Mouse (Mus musculus) limb, embryonic 11.5 days (tissue): ENCODE measurements around the gene Pard3b. TPM values are rescaled to one million over a fixed set of nuclear protein-coding genes. Genes with fewer than 3 reads are reported as not detected.

Experiments used
- ATAC-seq: fragments of 200-750 bp; cut with Nextera tagmentation; 2 replicates; pipeline ENCODE4 v1.8.0; 2017; ENCODE audit warnings: low read depth; ENCODE audit not compliant: insufficient number of reproducible peaks, low FRiP score, low TSS enrichment
- DNase-seq: peaks from one replicate; pipeline ENCODE4 v3.0.0-alpha.2; 2015; ENCODE audit warnings: low spot score
- H3K27ac ChIP-seq: fragments of 300-500 bp; sonication (generic); replicated peaks from 2 replicates; pipeline ENCODE4 v1.5.1; 2014; ENCODE audit warnings: low read depth, mild to moderate bottlenecking, low read length
- H3K27me3 ChIP-seq: fragments of 300-500 bp; sonication (generic); 2 replicates; pipeline ENCODE4 v1.6.1; 2014; ENCODE audit warnings: mild to moderate bottlenecking, low read length, mixed read lengths; ENCODE audit not compliant: control insufficient read depth, insufficient read depth
- H3K36me3 ChIP-seq: fragments of 300-500 bp; sonication (generic); 2 replicates; pipeline ENCODE4 v1.6.1; 2014; ENCODE audit warnings: mild to moderate bottlenecking, low read length, moderate library complexity, mixed read lengths; ENCODE audit not compliant: control insufficient read depth, insufficient read depth
- H3K4me1 ChIP-seq: fragments of 300-500 bp; sonication (generic); 2 replicates; pipeline ENCODE4 v1.6.1; 2014; ENCODE audit warnings: low read length, mixed read lengths; ENCODE audit not compliant: control insufficient read depth, insufficient read depth
- H3K4me2 ChIP-seq: fragments of 300-500 bp; sonication (generic); 2 replicates; pipeline ENCODE4 v1.6.1; 2014; ENCODE audit warnings: low read depth, mild to moderate bottlenecking, moderate library complexity; ENCODE audit not compliant: severe bottlenecking
- H3K4me3 ChIP-seq: fragments of 300-500 bp; sonication (generic); 2 replicates; pipeline ENCODE4 v1.5.1; 2014; ENCODE audit warnings: low read depth, low read length
- H3K9ac ChIP-seq: fragments of 300-500 bp; sonication (generic); 2 replicates; pipeline ENCODE4 v1.6.1; 2014; ENCODE audit warnings: mild to moderate bottlenecking, low read length
- H3K9me3 ChIP-seq: fragments of 300-500 bp; sonication (generic); 2 replicates; pipeline ENCODE4 v1.6.1; 2016; ENCODE audit warnings: low read length; ENCODE audit not compliant: control insufficient read depth
- WGBS: fragments of 180-500 bp; shearing (Covaris S2); extraction: QIAGEN DNeasy Blood & Tissue Kit; methylation state at CpG from one replicate; pipeline ENCODE4 v1.1.7; 2014; 5-methylcytosine and 5-hydroxymethylcytosine counted together
- polyA plus RNA-seq: library from polyadenylated mRNA; unstranded; fragments of >200 nt; fragmentation: Nextera tagmentation; extraction: Ambion mirVana; gene quantifications from 2 replicates; pipeline ENCODE4 v1.2.1, GENCODE M21; 2014

Gene Pard3b
- polyA plus RNA-seq, 1 experiment from 2014 or later, result 9.3 TPM

DNA sequence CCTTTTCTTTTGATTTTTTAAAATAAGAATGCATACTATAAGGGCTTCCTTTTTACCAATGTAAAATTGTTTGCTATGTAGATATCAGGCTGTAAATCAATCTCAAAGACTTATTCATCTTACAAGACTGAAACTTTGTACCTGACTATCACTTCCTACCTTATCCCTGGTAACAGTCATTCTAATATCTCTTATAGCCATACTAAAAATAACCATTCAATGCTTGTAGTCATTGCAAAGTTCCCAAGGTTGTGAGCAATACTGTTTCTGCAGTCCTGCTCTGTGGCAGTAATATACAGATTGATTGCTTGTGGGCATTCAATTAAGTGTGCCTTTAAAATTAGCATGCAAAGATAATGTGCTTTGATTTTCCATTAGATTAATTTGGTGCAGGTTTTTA lies 72.9 kb downstream of the Pard3b start:
- H3K9me3 ChIP-seq, result no peaks in the 10 kb centered on the region
- DNase-seq (no peak), ATAC-seq (no peak)
- no peak overlapping the region for H3K9ac ChIP-seq
- no peaks in the 10 kb centered on the region for H3K27me3 ChIP-seq
- no peak overlapping the region for H3K27ac ChIP-seq
- H3K36me3 ChIP-seq, result no peaks in the 10 kb centered on the region
- no peak overlapping the region for H3K4me2 ChIP-seq
- H3K4me3 ChIP-seq, result no peak overlapping the region
- H3K4me1 ChIP-seq, result no peaks in the 10 kb centered on the region

- Histone ChIP-seq H3K27me3 (no peaks in the 10 kb centered on the region), H3K9ac (no peak overlapping the region), H3K36me3 (no peaks in the 10 kb centered on the region), H3K4me1 (no peaks in the 10 kb centered on the region), H3K27ac (no peak overlapping the region), H3K9me3 (no peaks in the 10 kb centered on the region), H3K4me2 (no peak overlapping the region), H3K4me3 (no peak overlapping the region)
- DNase-seq, result no peak
- no peak for ATAC-seq
- 79% methylated on average over 4 of the region's 4 CpGs for WGBS
Measured at GRCm38 (mm10) chr1:61729654-61730053, 91.0 kb downstream of the Pard3b start.

DNA sequence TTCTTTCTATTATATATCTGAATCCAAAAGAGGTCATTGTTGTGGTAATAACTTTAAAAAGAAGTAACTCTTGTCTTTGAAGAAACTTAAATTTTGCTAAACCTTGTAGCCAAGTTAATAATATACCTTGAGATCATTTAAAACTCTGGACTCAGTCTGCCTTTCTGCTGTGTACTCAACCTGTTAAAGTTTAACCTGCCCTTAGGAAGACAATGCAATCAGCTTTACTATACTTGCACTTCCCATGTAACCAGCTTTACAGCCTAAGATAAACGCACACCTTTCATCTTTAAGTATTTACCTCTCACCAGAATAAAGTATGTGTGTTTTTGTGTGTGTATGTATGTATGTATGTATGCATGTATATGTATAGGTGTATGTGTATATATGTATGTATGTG lies 97.9 kb downstream of the Pard3b start:
- H3K4me3 ChIP-seq, result no peak overlapping the region
- WGBS, result 84% methylated on average over 1 of the region's 1 CpGs
- ATAC-seq, result no peak
- H3K9ac ChIP-seq, result no peak overlapping the region
- no peak for DNase-seq
- no peaks in the 10 kb centered on the region for H3K27me3 ChIP-seq
- H3K9me3 ChIP-seq, result no peaks in the 10 kb centered on the region
- no peaks in the 10 kb centered on the region for H3K36me3 ChIP-seq
- no peak overlapping the region for H3K27ac ChIP-seq
- H3K4me2 ChIP-seq, result no peak overlapping the region
- H3K4me1 ChIP-seq, result no peaks in the 10 kb centered on the region

DNA sequence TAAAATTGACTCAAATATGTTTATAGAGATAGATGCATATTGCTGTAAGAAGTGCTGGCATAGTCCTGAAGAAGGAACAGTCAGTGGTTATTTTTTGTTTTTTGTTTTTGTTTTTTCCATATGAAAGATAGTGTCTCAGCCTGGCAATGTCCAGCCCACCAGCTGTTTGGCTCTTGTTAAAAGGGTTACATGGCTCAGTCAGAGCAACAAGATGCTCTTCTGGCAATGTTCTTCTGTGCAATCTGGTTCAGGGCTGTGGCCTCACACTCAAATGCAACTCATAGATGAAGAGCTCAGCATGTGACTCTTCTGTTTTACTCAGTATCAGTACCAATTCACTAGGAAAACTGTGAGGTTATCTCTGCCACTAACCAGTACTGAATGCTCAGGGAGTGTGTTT lies 104.2 kb downstream of the Pard3b start:
- no peak for DNase-seq
- H3K4me3 ChIP-seq, result no peak overlapping the region
- no peak overlapping the region for H3K4me2 ChIP-seq
- H3K27me3 ChIP-seq, result no peaks in the 10 kb centered on the region
- ATAC-seq, result no peak
- no peak overlapping the region for H3K27ac ChIP-seq
- H3K4me1 ChIP-seq, result no peaks in the 10 kb centered on the region
- H3K36me3 ChIP-seq, result no peaks in the 10 kb centered on the region
- H3K9ac ChIP-seq, result no peak overlapping the region
- no peaks in the 10 kb centered on the region for H3K9me3 ChIP-seq

- H3K27me3 ChIP-seq, result no peaks in the 10 kb centered on the region
- H3K9me3 ChIP-seq, result no peaks in the 10 kb centered on the region
- no peaks in the 10 kb centered on the region for H3K4me1 ChIP-seq
- ATAC-seq (no peak), DNase-seq (no peak)
- no peak overlapping the region for H3K4me2 ChIP-seq
- H3K27ac ChIP-seq, result no peak overlapping the region
- H3K9ac ChIP-seq, result no peak overlapping the region
- no peaks in the 10 kb centered on the region for H3K36me3 ChIP-seq
- H3K4me3 ChIP-seq, result no peak overlapping the region
Measured at GRCm38 (mm10) chr1:61747481-61747880, 108.9 kb downstream of the Pard3b start.

GRCm38 (mm10) chr1:61751008-61751407 lies 112.4 kb downstream of the Pard3b start:
- no peak overlapping the region for H3K9ac ChIP-seq
- WGBS, result 92% methylated on average over 1 of the region's 1 CpGs
- H3K4me1 ChIP-seq, result no peaks in the 10 kb centered on the region
- H3K36me3 ChIP-seq, result no peaks in the 10 kb centered on the region
- no peak overlapping the region for H3K27ac ChIP-seq
- H3K4me2 ChIP-seq, result no peak overlapping the region
- no peaks in the 10 kb centered on the region for H3K27me3 ChIP-seq
- DNase-seq, result no peak
- no peak for ATAC-seq
- H3K4me3 ChIP-seq, result no peak overlapping the region
- no peaks in the 10 kb centered on the region for H3K9me3 ChIP-seq

DNA sequence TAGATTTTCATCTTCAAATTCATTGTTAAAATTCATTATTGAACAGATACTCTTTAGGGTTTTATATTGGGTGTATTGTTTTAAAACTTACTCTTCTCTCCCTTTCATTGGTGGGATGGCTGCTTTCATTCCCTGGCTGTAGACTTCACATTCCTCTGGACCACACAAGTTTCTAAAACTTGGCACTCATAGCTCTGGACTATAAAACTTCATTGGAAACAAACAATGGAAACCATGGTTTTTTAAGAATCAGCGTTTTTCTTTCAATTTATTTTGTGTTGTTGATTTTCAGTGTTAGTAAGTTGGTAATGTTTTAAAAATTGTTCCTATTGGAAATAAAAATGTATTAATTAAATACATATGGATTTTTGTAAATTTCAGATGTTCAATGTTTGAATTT lies 118.1 kb downstream of the Pard3b start:
- H3K27me3 ChIP-seq, result no peaks in the 10 kb centered on the region

GRCm38 (mm10) chr1:61771213-61771612 lies 132.6 kb downstream of the Pard3b start:
- peak; percentile 82 for DNase-seq
- Histone ChIP-seq H3K4me1 (no peaks in the 10 kb centered on the region), H3K4me3 (no peak overlapping the region), H3K36me3 (no peaks in the 10 kb centered on the region), H3K27me3 (no peaks in the 10 kb centered on the region), H3K4me2 (no peak overlapping the region), H3K9ac (no peak overlapping the region), H3K9me3 (no peaks in the 10 kb centered on the region), H3K27ac (no peak overlapping the region)
- no peak for ATAC-seq

More for the DNA sequence above, 118.1 kb downstream of the Pard3b start:
- no peaks in the 10 kb centered on the region for H3K4me1 ChIP-seq
- H3K36me3 ChIP-seq, result no peaks in the 10 kb centered on the region
- ATAC-seq (no peak), DNase-seq (no peak)
- H3K4me2 ChIP-seq, result no peak overlapping the region
- WGBS, result 87% methylated on average over 1 of the region's 1 CpGs
- H3K27ac ChIP-seq, result no peak overlapping the region
- no peak overlapping the region for H3K4me3 ChIP-seq
- H3K9ac ChIP-seq, result no peak overlapping the region
- H3K9me3 ChIP-seq, result no peaks in the 10 kb centered on the region

- Histone ChIP-seq H3K9me3 (no peaks in the 10 kb centered on the region), H3K4me2 (no peak overlapping the region), H3K4me1 (no peaks in the 10 kb centered on the region), H3K27me3 (no peaks in the 10 kb centered on the region), H3K27ac (no peak overlapping the region), H3K36me3 (no peaks in the 10 kb centered on the region), H3K4me3 (no peak overlapping the region), H3K9ac (no peak overlapping the region)
- DNase-seq (no peak), ATAC-seq (no peak)
Measured at GRCm38 (mm10) chr1:61778731-61779130, 140.1 kb downstream of the Pard3b start.
